Mouse (Mus musculus): Measurements from ENCODE around the gene Stat4. TPM values are rescaled to one million over a fixed set of nuclear protein-coding genes. Genes with fewer than 3 reads are reported as not detected.

Stat4 gene
- polyA plus RNA-seq, 1 experiment from 2014 or later = 0.46 TPM

GRCm38 (mm10) chr1:52048711-52049110 is 61.8 kb downstream of the Stat4 start:
- H3K9me3 ChIP-seq (ENCODE audit: control insufficient read depth, low read length) = no peaks in the 10 kb centered on the region
- no peak for ATAC-seq (ENCODE audit: low FRiP score, low TSS enrichment)
- H3K27ac ChIP-seq (replicated peaks) = no peak overlapping the region
- H3K4me3 ChIP-seq (ENCODE audit: low read depth, low read length) = no peak overlapping the region
- DNase-seq (ENCODE audit: low spot score) = no peak
- WGBS = 53% methylated on average over 2 of the region's 2 CpGs
- H3K9ac ChIP-seq (ENCODE audit: low read length) = no peak overlapping the region
- no peaks in the 10 kb centered on the region for H3K27me3 ChIP-seq (ENCODE audit: control insufficient read depth, insufficient read depth, low read length)
- no peak overlapping the region for H3K4me2 ChIP-seq (replicated peaks; ENCODE audit: low read depth)
- no peaks in the 10 kb centered on the region for H3K4me1 ChIP-seq (replicated peaks; ENCODE audit: control insufficient read depth, insufficient read depth)
- H3K36me3 ChIP-seq (ENCODE audit: control insufficient read depth, insufficient read depth, low read length) = no peaks in the 10 kb centered on the region
- TF ChIP-seq EP300 (optimal IDR thresholded peaks at IDR 0.05) (no peak), CTCF (IDR thresholded peaks at IDR 0.05; ENCODE audit: low read depth) (no peak)

GRCm38 (mm10) chr1:52049827-52050226 is 62.9 kb downstream of the Stat4 start:
- no peak overlapping the region for H3K4me3 ChIP-seq (ENCODE audit: low read depth, low read length)
- no peaks in the 10 kb centered on the region for H3K36me3 ChIP-seq (ENCODE audit: control insufficient read depth, insufficient read depth, low read length)
- no peaks in the 10 kb centered on the region for H3K4me1 ChIP-seq (replicated peaks; ENCODE audit: control insufficient read depth, insufficient read depth)
- H3K9ac ChIP-seq (ENCODE audit: low read length) = no peak overlapping the region
- H3K4me2 ChIP-seq (replicated peaks; ENCODE audit: low read depth) = no peak overlapping the region
- no peak overlapping the region for H3K27ac ChIP-seq (replicated peaks)
- DNase-seq (ENCODE audit: low spot score) = no peak
- ATAC-seq (ENCODE audit: low FRiP score, low TSS enrichment) = peak; percentile 60; the same call in 1 of the 2 replicates
- no peaks in the 10 kb centered on the region for H3K27me3 ChIP-seq (ENCODE audit: control insufficient read depth, insufficient read depth, low read length)
- no peaks in the 10 kb centered on the region for H3K9me3 ChIP-seq (ENCODE audit: control insufficient read depth, low read length)
- TF ChIP-seq EP300 (optimal IDR thresholded peaks at IDR 0.05) = no peak
- no peak for TF ChIP-seq CTCF (IDR thresholded peaks at IDR 0.05; ENCODE audit: low read depth)
- WGBS = 84% methylated on average over 3 of the region's 3 CpGs

GRCm38 (mm10) chr1:52051542-52051941 is 64.6 kb downstream of the Stat4 start:
- no peak overlapping the region for H3K4me3 ChIP-seq (ENCODE audit: low read depth, low read length)
- ATAC-seq (ENCODE audit: low FRiP score, low TSS enrichment) (no peak), DNase-seq (ENCODE audit: low spot score) (no peak)
- H3K9ac ChIP-seq (ENCODE audit: low read length) = no peak overlapping the region
- H3K27ac ChIP-seq (replicated peaks) = no peak overlapping the region
- 81% methylated on average over 3 of the region's 3 CpGs for WGBS
- no peaks in the 10 kb centered on the region for H3K9me3 ChIP-seq (ENCODE audit: control insufficient read depth, low read length)
- TF ChIP-seq EP300 (optimal IDR thresholded peaks at IDR 0.05) (no peak), CTCF (IDR thresholded peaks at IDR 0.05; ENCODE audit: low read depth) (no peak)
- H3K27me3 ChIP-seq (ENCODE audit: control insufficient read depth, insufficient read depth, low read length) = no peaks in the 10 kb centered on the region
- H3K4me1 ChIP-seq (replicated peaks; ENCODE audit: control insufficient read depth, insufficient read depth) = no peaks in the 10 kb centered on the region
- no peaks in the 10 kb centered on the region for H3K36me3 ChIP-seq (ENCODE audit: control insufficient read depth, insufficient read depth, low read length)
- no peak overlapping the region for H3K4me2 ChIP-seq (replicated peaks; ENCODE audit: low read depth)

GRCm38 (mm10) chr1:52052910-52053309 is 66.0 kb downstream of the Stat4 start:
- Histone ChIP-seq H3K4me2 (replicated peaks; ENCODE audit: low read depth) (no peak overlapping the region), H3K36me3 (ENCODE audit: control insufficient read depth, insufficient read depth, low read length) (no peaks in the 10 kb centered on the region), H3K9ac (ENCODE audit: low read length) (no peak overlapping the region), H3K27ac (replicated peaks) (no peak overlapping the region), H3K4me1 (replicated peaks; ENCODE audit: control insufficient read depth, insufficient read depth) (no peaks in the 10 kb centered on the region), H3K4me3 (ENCODE audit: low read depth, low read length) (no peak overlapping the region), H3K27me3 (ENCODE audit: control insufficient read depth, insufficient read depth, low read length) (no peaks in the 10 kb centered on the region), H3K9me3 (ENCODE audit: control insufficient read depth, low read length) (no peaks in the 10 kb centered on the region)
- WGBS = 90% methylated on average over 9 of the region's 9 CpGs
- no peak for DNase-seq (ENCODE audit: low spot score)
- no peak for TF ChIP-seq EP300 (optimal IDR thresholded peaks at IDR 0.05)
- ATAC-seq (ENCODE audit: low FRiP score, low TSS enrichment) = no peak

- Histone ChIP-seq H3K9me3 (ENCODE audit: control insufficient read depth, low read length) (no peaks in the 10 kb centered on the region), H3K9ac (ENCODE audit: low read length) (no peak overlapping the region), H3K36me3 (ENCODE audit: control insufficient read depth, insufficient read depth, low read length) (no peaks in the 10 kb centered on the region), H3K4me2 (replicated peaks; ENCODE audit: low read depth) (no peak overlapping the region), H3K4me3 (ENCODE audit: low read depth, low read length) (no peak overlapping the region), H3K4me1 (replicated peaks; ENCODE audit: control insufficient read depth, insufficient read depth) (no peaks in the 10 kb centered on the region), H3K27ac (replicated peaks) (no peak overlapping the region), H3K27me3 (ENCODE audit: control insufficient read depth, insufficient read depth, low read length) (no peaks in the 10 kb centered on the region)
- DNase-seq (ENCODE audit: low spot score) = no peak
- TF ChIP-seq EP300 (optimal IDR thresholded peaks at IDR 0.05) = no peak
- no peak for TF ChIP-seq CTCF (IDR thresholded peaks at IDR 0.05; ENCODE audit: low read depth)
- ATAC-seq (ENCODE audit: low FRiP score, low TSS enrichment) = no peak
- WGBS = 74% methylated on average over 4 of the region's 4 CpGs
These were observed 69.0 kb downstream of the Stat4 start for GRCm38 (mm10) chr1:52055947-52056346.

GRCm38 (mm10) chr1:52057153-52057552 is 70.2 kb downstream of the Stat4 start:
- H3K36me3 ChIP-seq (ENCODE audit: control insufficient read depth, insufficient read depth, low read length) = no peaks in the 10 kb centered on the region
- DNase-seq (ENCODE audit: low spot score) (no peak), ATAC-seq (ENCODE audit: low FRiP score, low TSS enrichment) (no peak)
- H3K4me2 ChIP-seq (replicated peaks; ENCODE audit: low read depth) = no peak overlapping the region
- TF ChIP-seq EP300 (optimal IDR thresholded peaks at IDR 0.05) = no peak
- no peak for TF ChIP-seq CTCF (IDR thresholded peaks at IDR 0.05; ENCODE audit: low read depth)
- no peaks in the 10 kb centered on the region for H3K9me3 ChIP-seq (ENCODE audit: control insufficient read depth, low read length)
- no peak overlapping the region for H3K9ac ChIP-seq (ENCODE audit: low read length)
- H3K4me1 ChIP-seq (replicated peaks; ENCODE audit: control insufficient read depth, insufficient read depth) = no peaks in the 10 kb centered on the region
- no peak overlapping the region for H3K27ac ChIP-seq (replicated peaks)
- H3K4me3 ChIP-seq (ENCODE audit: low read depth, low read length) = no peak overlapping the region
- WGBS = 75% methylated on average over 5 of the region's 5 CpGs
- no peaks in the 10 kb centered on the region for H3K27me3 ChIP-seq (ENCODE audit: control insufficient read depth, insufficient read depth, low read length)

All from stomach, postnatal 0 days (tissue).